Mouse (Mus musculus) kidney, adult 2 months (tissue): Measurements from ENCODE around the gene Trp53bp2.

ENCODE experiments used
- CTCF ChIP-seq: fragments of 200-500 bp; conservative IDR thresholded peaks from 2 replicates; pipeline ENCODE4 v1.5.1; 2011; ENCODE audit warnings: low read depth, mild to moderate bottlenecking, control low read depth, low read length, moderate library complexity, mixed read lengths; ENCODE audit not compliant: insufficient read depth, insufficient read length
- POLR2A ChIP-seq: fragments of 200-500 bp; IDR thresholded peaks from one replicate; pipeline ENCODE4 v1.6.1; 2011; ENCODE audit warnings: low read depth, low read length, control low read depth

DNA sequence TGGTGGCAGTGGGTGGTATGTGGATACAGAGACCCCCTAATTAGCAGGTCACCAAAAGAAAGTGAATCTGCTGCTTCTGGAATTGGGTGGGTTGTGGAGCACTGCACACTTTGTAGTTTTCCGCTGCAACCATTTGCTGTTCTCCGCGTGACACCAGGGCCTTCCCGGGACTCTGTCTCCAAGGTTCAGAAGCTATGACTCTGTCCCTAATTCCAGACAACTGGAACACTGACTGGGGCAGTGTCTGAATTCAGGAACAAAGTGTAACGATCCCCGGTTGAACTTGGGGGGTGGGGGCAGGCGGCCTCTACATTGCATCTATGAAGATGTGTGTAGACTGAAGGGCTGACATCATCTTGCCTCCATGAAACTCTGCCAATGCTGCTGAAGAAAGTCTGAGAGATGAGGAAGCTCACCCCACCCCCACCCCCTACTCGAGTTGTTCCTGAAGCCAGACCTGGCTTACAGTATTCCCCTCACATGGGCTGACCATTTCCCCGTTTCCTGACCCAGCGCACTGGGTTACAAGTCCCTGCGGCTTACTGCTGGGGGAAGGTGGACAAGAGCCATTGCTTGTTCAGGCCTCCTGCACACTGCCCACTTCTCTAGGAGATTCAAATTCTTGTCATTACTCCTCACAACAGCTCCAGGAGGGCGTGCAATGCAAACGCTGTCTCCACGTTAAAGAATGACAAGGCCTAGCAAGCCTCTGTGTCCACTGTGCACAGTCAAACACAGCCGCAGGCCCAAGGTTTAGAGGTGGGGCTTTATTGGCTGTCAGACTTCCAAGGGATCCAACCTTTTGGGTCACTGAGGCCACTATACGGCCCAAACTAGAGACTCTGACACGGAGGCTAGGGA lies 85.5 kb downstream of the Trp53bp2 start:
- TF ChIP-seq CTCF (no peak), POLR2A (no peak)
